Mouse (Mus musculus) intestine, embryonic 16.5 days (tissue): Measurements from ENCODE around the gene Slain1. TPM values are rescaled to one million over a fixed set of nuclear protein-coding genes. Genes with fewer than 3 reads are reported as not detected.

Experiments used
- ATAC-seq: fragments of 200-750 bp; cut with Nextera tagmentation; 2 replicates; pipeline ENCODE4 v1.8.0; 2017; ENCODE audit warnings: moderate TSS enrichment, moderate library complexity
- H3K27ac ChIP-seq: fragments of 300-500 bp; sonication (generic); 2 replicates; pipeline ENCODE4 v1.5.1; 2014; ENCODE audit warnings: mild to moderate bottlenecking, low read length
- H3K27me3 ChIP-seq: fragments of 300-500 bp; sonication (generic); replicated peaks from 2 replicates; pipeline ENCODE4 v1.6.1; 2014; ENCODE audit warnings: low read length, control low read depth, mixed read lengths; ENCODE audit not compliant: control insufficient read depth, insufficient read depth
- H3K36me3 ChIP-seq: fragments of 300-500 bp; sonication (generic); 2 replicates; pipeline ENCODE4 v1.6.1; 2014; ENCODE audit warnings: low read length, control low read depth; ENCODE audit not compliant: control insufficient read depth, insufficient read depth
- H3K4me1 ChIP-seq: fragments of 300-500 bp; sonication (generic); 2 replicates; pipeline ENCODE4 v1.6.1; 2014; ENCODE audit warnings: low read length, control low read depth, mixed read lengths; ENCODE audit not compliant: control insufficient read depth, insufficient read depth
- H3K4me2 ChIP-seq: fragments of 300-500 bp; sonication (generic); 2 replicates; pipeline ENCODE4 v1.6.1; 2014; ENCODE audit warnings: low read depth, low read length, control low read depth
- H3K4me3 ChIP-seq: fragments of 300-500 bp; sonication (generic); 2 replicates; pipeline ENCODE4 v1.5.1; 2014; ENCODE audit warnings: mild to moderate bottlenecking, low read length
- H3K9ac ChIP-seq: fragments of 300-500 bp; sonication (generic); 2 replicates; pipeline ENCODE4 v1.6.1; 2014; ENCODE audit warnings: low read depth, low read length
- H3K9me3 ChIP-seq: fragments of 300-500 bp; sonication (generic); 2 replicates; pipeline ENCODE4 v1.6.1; 2016; ENCODE audit warnings: low read length, control low read depth; ENCODE audit not compliant: control insufficient read depth
- WGBS: fragments of 180-500 bp; shearing (Covaris S2); extraction: QIAGEN DNeasy Blood & Tissue Kit; methylation state at CpG from one replicate; pipeline ENCODE4 v1.1.7; 2014; 5-methylcytosine and 5-hydroxymethylcytosine counted together
- microRNA-seq: library from miRNA; unstranded; fragments of <30 nt; microRNA quantifications from one replicate; pipeline ENCODE4, GENCODE M21; 2016
- polyA plus RNA-seq: library from polyadenylated mRNA; unstranded; fragments of >200 nt; fragmentation: Nextera tagmentation; extraction: Ambion mirVana; gene quantifications from 2 replicates; pipeline ENCODE4 v1.2.1, GENCODE M21; 2015

Slain1 gene
- polyA plus RNA-seq, 1 experiment from 2014 or later, result 0.57 TPM

DNA sequence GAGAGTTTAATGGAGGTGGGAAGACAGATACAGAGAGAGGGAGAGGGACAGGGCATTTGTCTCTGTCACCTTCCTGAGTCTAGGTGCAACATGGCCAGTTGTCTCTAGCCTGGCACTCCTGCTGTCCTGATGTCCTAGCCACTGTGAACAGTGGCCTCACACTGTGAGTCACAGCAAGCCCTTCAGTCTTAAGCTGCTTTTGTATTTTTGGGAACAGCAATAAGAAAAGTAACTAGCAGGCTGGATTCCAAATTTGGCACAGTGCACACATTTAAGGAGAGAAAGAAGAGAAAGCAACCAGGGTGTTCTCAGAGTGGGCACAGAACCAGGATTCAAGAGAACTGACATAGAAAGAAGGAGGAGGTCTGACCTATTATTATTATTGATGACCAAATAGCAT, 101.4 kb downstream of the Slain1 start:
- Histone ChIP-seq H3K4me1 (no peaks in the 10 kb centered on the region), H3K4me2 (no peak overlapping the region), H3K9ac (no peak overlapping the region), H3K9me3 (no peaks in the 10 kb centered on the region), H3K27me3 (no peaks in the 10 kb centered on the region), H3K4me3 (no peak overlapping the region), H3K27ac (no peak overlapping the region), H3K36me3 (no peaks in the 10 kb centered on the region)
- no peak for ATAC-seq

DNA sequence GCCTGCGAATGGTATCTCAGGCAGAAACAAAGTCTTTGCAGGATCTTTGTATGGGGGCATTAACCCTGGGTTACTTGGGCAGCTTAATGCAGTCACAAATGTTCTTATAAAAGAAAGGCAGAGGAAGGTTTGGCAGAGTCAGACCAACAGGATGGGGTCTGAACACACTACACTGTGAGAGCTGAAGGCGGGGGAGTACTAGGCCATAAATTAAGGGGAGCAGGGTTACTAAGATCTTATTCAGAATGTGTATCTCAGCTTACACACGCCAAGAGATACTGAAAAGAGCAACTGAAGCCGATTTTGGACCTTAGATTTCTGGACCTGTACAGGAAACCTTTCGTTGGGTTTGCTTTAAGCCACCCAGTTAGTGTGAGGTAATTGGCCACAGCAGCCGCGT, 102.7 kb downstream of the Slain1 start:
- H3K9me3 ChIP-seq, result no peaks in the 10 kb centered on the region
- H3K9ac ChIP-seq, result no peak overlapping the region
- H3K4me1 ChIP-seq, result no peaks in the 10 kb centered on the region
- H3K27me3 ChIP-seq, result no peaks in the 10 kb centered on the region
- no peaks in the 10 kb centered on the region for H3K36me3 ChIP-seq
- ATAC-seq, result no peak
- H3K4me2 ChIP-seq, result no peak overlapping the region
- 89% methylated on average over 7 of the region's 7 CpGs for WGBS
- H3K4me3 ChIP-seq, result no peak overlapping the region
- H3K27ac ChIP-seq, result no peak overlapping the region

DNA sequence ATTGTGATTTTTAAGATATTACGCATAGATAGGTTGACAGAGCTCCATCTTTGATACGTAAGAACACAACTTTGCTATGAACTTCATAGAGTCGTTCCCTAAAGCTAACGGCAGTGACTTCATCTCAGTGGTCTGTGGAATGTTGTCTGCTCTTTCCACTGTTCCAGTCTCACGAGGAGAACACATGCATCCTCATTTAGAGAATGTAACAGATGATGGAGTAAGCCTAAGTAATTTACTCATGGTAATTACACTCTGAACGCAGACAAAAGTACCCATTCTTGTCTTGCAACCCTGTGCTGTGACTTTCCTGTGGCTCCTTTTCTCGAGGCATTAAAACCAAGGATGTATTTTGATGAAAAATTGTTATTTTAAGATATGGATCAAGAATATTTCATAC, 104.0 kb downstream of the Slain1 start:
- no peaks in the 10 kb centered on the region for H3K27me3 ChIP-seq
- H3K36me3 ChIP-seq, result no peaks in the 10 kb centered on the region
- WGBS, result 55% methylated on average over 7 of the region's 7 CpGs
- peak; percentile 58 for ATAC-seq
- H3K9me3 ChIP-seq, result no peaks in the 10 kb centered on the region
- H3K4me3 ChIP-seq, result no peak overlapping the region
- H3K4me2 ChIP-seq, result no peak overlapping the region
- no peaks in the 10 kb centered on the region for H3K4me1 ChIP-seq
- peak overlapping the region; percentile 42; the same call in 1 of the 2 replicates for H3K27ac ChIP-seq
- no peak overlapping the region for H3K9ac ChIP-seq

DNA sequence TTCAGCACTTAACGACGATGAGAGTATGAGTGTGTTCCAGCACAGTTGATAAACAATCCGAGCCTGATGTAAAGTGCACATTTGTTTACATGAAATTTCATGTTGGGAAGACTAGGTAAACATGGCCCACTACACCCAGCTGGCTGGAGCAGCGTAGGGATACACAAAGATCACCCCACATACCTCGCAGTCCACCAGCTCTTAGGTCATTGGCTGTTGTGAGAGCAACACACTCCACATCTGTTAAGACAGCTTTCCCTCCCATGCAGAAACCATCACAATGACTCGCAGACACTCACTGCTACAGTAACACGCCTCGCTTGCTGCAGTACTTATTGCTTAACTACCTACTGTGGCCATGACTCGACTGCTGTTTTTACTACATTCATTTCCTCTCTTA, 104.4 kb downstream of the Slain1 start:
- Histone ChIP-seq H3K4me3 (no peak overlapping the region), H3K9ac (no peak overlapping the region), H3K27me3 (no peaks in the 10 kb centered on the region), H3K9me3 (no peaks in the 10 kb centered on the region), H3K36me3 (no peaks in the 10 kb centered on the region), H3K27ac (no peak overlapping the region), H3K4me1 (no peaks in the 10 kb centered on the region), H3K4me2 (no peak overlapping the region)
- ATAC-seq, result peak; percentile 91
- WGBS, result 55% methylated on average over 9 of the region's 9 CpGs

Small RNAs within 50 kb of the gene (microRNA-seq; reads per million reads assigned to microRNA genes)
- gene Gm22877, result not detected

Other genes with a start within 250 kb of the Slain1 start
- 1.2 and 1.3 TPM in 2 replicates for gene Scel, start 136.9 kb upstream of the Slain1 start, polyA plus RNA-seq
- gene Ednrb, start 194.2 kb downstream of the Slain1 start, polyA plus RNA-seq, result 125 and 133 TPM in 2 replicates